Mouse (Mus musculus): ENCODE data around the gene Dad1. TPM values are rescaled to one million over a fixed set of nuclear protein-coding genes. Genes with fewer than 3 reads are reported as not detected.
"Not testable (repeated sequence)": the region's sequence is repeated elsewhere in the genome, so short reads cannot be mapped to it uniquely, and the experiment has no call there.

Dad1 gene
- polyA plus RNA-seq, 1 experiment from 2014 or later = 259 TPM

DNA sequence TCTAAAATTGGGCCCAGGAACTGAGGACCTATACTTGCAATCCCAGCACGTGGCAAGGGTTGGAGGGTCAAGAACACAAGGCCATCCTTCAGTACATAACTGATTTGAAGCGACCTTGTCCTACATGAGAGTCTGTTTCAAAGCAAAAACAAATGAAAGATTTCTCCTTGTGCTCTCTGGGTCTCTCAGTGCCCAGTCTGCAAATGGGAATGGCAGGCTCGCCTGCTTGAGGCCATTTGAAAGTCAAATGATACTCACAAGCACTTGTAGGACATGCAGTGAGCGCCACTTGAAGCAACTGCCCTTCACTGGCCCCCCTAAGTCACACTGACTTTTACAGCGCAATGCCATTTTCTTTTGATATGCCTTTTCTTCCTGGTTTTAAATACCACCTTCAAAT, 13.4 kb downstream of the Dad1 start:
- Histone ChIP-seq H3K9ac (no peak overlapping the region), H3K4me3 (no peak overlapping the region), H3K4me2 (replicated peaks) (no peak overlapping the region), H3K27ac (no peak overlapping the region), H3K27me3 (no peaks in the 10 kb centered on the region), H3K4me1 (peaks cover 7% of the 10 kb centered on the region; the same call in 1 of the 2 replicates), H3K9me3 (replicated peaks) (no peaks in the 10 kb centered on the region), H3K36me3 (peaks cover 23% of the 10 kb centered on the region)
- WGBS = 83% methylated on average over 5 of the region's 5 CpGs
- no peak for ATAC-seq (ENCODE audit: low FRiP score)

DNA sequence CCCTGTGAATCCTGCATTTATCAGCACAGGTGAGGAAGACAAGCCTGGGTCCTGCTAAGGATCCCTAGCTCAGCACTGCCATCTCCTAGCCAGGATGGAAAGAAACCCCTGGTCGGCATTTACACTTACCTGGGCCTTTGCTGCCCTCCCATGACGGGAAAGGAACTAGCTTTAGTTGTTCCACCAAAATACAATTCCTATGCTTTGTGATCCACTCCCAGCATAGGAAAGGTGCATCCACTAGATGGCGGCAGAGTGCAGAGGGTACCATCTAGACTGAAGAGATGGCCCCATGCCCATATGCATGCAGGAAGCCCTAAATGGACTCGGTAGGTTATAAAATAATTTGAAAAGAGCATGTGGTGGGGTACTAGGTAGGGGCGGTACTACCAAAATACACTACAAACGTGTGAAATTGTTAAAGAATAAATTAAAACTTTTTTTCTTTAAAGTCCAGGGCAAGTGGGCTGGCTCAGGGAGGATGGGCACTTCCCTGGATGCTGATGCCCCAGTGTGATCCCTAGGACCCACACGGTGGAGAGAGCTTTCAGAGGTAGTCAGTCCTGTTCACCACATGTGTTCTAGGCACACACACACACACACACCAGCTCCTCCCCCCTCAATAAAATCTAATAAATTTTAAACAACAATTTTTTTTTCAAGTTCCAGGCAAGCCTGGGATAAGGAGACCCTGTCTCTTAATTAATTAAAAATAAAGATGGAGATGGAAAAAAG, 14.7 kb downstream of the Dad1 start:
- peaks cover 15% of the 10 kb centered on the region for H3K4me1 ChIP-seq
- H3K4me2 ChIP-seq (replicated peaks) = no peak overlapping the region
- H3K27me3 ChIP-seq = no peaks in the 10 kb centered on the region
- no peak overlapping the region for H3K9ac ChIP-seq
- WGBS = 21% methylated on average over 7 of the region's 7 CpGs
- peaks cover 28% of the 10 kb centered on the region for H3K36me3 ChIP-seq
- H3K27ac ChIP-seq = no peak overlapping the region
- peak; percentile 74 for ATAC-seq (ENCODE audit: low FRiP score)
- no peak overlapping the region for H3K4me3 ChIP-seq
- H3K9me3 ChIP-seq (replicated peaks) = no peaks in the 10 kb centered on the region

DNA sequence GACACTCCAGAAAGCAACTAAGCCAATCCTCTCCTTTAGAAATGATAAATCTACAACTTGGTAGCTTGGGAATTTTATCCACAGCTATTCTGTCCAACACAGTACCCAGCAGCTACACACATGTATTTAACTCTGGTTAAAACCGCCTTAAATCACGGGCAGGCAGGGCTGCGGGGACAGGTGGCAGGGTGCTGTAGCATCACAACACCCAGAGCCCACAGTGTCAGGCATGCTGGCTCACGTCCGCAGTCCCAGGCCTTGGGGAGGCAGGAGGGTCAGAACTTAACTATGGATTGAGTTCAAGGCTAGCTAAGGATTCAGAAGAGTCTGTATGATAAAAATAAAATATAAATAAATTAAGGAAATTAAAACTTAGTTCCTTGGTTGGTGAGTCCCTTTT, 17.0 kb downstream of the Dad1 start:
- H3K9ac ChIP-seq = no peak overlapping the region
- H3K4me1 ChIP-seq = peaks cover 27% of the 10 kb centered on the region
- H3K27me3 ChIP-seq = no peaks in the 10 kb centered on the region
- no peak overlapping the region for H3K27ac ChIP-seq
- H3K36me3 ChIP-seq = peaks cover 20% of the 10 kb centered on the region
- no peaks in the 10 kb centered on the region for H3K9me3 ChIP-seq (replicated peaks)
- 87% methylated on average over 5 of the region's 5 CpGs for WGBS
- H3K4me2 ChIP-seq (replicated peaks) = no peak overlapping the region
- no peak overlapping the region for H3K4me3 ChIP-seq
- no peak for ATAC-seq (ENCODE audit: low FRiP score)

DNA sequence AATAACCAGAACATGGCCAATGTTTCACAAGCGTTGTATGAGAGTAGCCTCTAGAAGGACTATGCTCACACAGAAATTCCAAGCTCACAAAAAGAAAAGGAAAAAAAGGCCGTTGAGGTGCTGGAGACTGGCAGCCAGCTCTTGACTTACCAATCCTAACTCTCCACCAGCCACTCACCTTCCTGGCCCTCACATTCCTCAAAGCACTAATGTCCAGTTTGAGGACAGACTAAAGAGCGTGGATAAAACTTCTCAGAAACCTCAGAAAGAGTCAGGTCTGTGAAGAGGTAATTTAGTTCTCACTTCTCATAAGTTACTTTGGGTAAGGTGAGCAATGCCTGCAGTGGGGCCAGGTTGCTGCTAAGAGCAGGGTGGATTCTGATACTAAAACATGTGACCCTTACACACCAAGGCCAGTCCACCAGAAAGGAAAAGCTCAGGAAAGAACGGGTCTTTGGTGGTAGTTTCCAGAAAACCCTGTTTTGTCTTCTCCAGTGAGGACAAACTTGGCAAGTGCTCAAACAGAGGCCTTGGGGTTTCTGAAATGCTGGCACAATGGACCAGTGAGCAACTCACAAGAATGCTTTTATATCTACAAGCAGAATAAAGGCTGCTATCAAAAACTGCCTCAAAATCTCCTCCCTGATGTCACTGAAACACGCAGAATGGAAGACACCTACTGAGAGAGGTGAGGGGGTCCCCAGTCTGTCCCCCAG, 17.9 kb downstream of the Dad1 start:
- H3K4me3 ChIP-seq = no peak overlapping the region
- ATAC-seq (ENCODE audit: low FRiP score) = no peak
- H3K9ac ChIP-seq = no peak overlapping the region
- 88% methylated on average over 5 of the region's 5 CpGs for WGBS
- H3K4me1 ChIP-seq = peaks cover 31% of the 10 kb centered on the region
- peaks cover 11% of the 10 kb centered on the region for H3K36me3 ChIP-seq
- H3K4me2 ChIP-seq (replicated peaks) = no peak overlapping the region
- no peak overlapping the region for H3K27ac ChIP-seq
- H3K9me3 ChIP-seq (replicated peaks) = no peaks in the 10 kb centered on the region
- H3K27me3 ChIP-seq = no peaks in the 10 kb centered on the region

DNA sequence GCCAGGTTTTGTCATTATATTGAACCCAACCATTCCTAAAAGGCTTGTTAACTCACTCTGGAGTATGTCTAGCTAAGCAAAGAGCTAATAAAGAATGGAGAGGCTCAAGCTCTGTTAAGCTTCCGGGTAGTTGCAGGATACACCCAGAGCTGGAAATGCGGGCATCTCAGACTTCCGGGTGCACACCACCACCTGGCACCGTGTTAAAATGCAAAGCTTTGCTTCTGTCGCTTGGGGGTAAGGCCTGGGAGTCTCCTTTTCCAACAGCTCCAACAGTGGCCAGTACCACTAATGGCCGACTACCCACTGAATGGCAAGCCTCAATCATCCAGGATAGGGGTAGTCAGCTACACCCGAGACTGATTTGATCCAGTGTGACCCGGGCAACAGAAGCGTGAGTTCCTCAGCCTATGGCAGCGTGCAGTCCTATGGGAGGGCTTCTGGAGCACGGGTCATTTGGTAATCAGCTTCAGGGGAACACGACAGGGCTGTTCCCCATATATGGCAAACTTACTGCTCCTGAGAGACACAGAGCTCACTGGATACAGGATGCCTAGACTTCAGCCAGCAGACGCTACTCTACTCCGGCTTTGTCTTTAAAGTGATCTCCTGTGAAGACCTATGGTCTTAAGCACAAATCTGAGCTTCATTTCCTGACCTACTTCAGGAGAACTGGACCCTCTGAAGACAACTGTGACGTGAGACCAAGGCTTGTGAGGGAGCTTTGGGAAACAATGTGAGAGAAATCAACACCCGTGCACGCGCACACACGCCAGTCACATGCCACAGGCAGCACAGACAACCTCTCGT, 19.5 kb downstream of the Dad1 start:
- 78% methylated on average over 20 of the region's 20 CpGs for WGBS
- Histone ChIP-seq H3K9ac (no peak overlapping the region), H3K9me3 (replicated peaks) (no peaks in the 10 kb centered on the region), H3K27ac (peak overlapping the region; percentile 41; the same call in 1 of the 2 replicates), H3K4me3 (no peak overlapping the region), H3K4me1 (peaks cover 31% of the 10 kb centered on the region), H3K4me2 (replicated peaks) (no peak overlapping the region), H3K27me3 (no peaks in the 10 kb centered on the region), H3K36me3 (peaks cover 5% of the 10 kb centered on the region)
- ATAC-seq (ENCODE audit: low FRiP score) = no peak

DNA sequence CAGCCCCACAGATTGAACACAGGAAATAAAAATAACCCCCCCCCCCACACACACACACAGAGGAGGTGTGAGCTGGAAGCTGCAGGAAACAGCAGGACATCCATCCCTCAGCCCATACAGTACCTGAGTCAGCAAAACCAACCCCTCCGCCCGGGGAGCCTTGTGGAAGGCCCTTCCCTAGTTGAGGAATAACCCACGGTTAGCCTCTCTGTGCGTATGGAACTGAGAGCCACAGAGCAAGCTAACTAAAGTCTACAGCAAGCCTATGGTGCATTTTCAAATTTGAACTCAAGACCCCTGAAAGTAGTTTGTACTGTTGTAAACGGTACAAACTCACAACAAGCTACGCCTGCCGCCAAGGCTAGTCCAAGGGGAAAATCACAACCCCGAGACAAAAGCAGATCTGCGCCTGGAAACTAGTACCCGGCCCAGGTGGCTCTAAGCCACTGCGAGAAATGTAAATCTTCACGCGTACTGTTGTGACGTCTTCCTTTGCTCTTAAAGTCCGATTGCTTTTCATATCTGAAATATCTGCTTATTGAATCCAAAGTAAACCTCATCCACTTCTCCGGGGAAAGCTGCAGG, 20.3 kb downstream of the Dad1 start:
- ATAC-seq (ENCODE audit: low FRiP score) = no peak
- Histone ChIP-seq H3K4me2 (replicated peaks) (no peak overlapping the region), H3K27me3 (no peaks in the 10 kb centered on the region), H3K4me3 (no peak overlapping the region), H3K9ac (no peak overlapping the region), H3K9me3 (replicated peaks) (no peaks in the 10 kb centered on the region), H3K36me3 (peaks cover 5% of the 10 kb centered on the region), H3K27ac (peak overlapping the region; percentile 41; the same call in 1 of the 2 replicates), H3K4me1 (peaks cover 39% of the 10 kb centered on the region)
- 74% methylated on average over 16 of the region's 16 CpGs for WGBS

DNA sequence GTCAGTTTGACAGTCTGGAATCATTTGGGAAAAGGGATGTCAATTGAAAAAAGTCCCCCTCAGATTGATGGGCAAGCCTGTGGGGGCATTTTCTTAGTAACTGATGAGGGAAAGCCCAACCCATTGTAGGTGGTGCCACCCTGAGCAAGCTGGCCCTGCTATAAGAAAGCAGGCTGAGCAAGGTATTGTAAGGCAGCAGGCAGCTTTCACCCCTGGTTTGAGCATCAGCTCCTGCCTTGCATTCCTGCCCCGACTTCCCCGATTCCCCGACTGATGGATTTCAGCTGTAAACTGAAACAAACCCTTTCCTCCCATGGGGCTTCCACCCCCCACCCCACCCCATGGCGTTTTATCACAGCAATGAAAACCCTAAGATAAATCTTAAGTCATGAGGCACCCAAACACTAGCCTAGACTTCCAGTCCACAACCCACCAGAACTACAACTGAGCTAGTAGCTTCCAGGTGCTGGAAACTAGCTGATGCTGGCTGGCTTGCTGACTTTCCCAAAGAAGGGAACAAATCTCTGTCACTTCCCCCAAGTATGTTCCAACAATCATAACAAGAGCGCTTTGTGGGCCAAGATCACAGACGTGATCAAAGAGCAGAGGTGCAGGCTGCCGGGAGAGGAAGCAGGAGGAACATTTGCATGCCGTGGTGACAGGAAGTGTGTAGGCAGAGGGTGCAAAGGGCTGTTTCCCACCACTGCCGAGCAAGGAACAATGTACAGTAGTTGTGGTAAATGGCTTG, 20.9 kb downstream of the Dad1 start:
- H3K9me3 ChIP-seq (replicated peaks) = no peaks in the 10 kb centered on the region
- H3K4me1 ChIP-seq = peaks cover 46% of the 10 kb centered on the region
- H3K27me3 ChIP-seq = no peaks in the 10 kb centered on the region
- peaks cover 5% of the 10 kb centered on the region for H3K36me3 ChIP-seq
- H3K27ac ChIP-seq = peak overlapping the region; percentile 70
- no peak overlapping the region for H3K9ac ChIP-seq
- ATAC-seq (ENCODE audit: low FRiP score) = no peak
- WGBS = 38% methylated on average over 9 of the region's 9 CpGs
- H3K4me3 ChIP-seq = no peak overlapping the region
- H3K4me2 ChIP-seq (replicated peaks) = no peak overlapping the region

DNA sequence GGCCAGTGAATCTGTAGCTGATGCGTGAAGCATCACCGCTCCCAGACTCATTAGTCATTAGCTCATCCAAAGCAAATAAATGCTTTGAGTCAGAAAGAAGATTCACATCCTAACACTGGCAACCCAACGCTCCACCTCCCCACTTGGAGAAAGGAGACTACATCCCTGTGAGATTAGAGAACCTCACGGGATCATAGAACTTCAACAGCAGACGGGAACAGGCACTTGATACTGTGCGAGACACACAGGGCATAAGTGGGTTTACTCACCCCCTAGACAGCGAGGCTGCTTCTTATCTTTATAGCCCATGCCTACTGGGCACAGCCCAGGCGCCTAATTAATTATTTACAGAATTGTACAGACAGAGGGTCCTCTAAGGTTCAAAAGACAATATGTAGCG, 21.8 kb downstream of the Dad1 start:
- Histone ChIP-seq H3K9me3 (replicated peaks) (no peaks in the 10 kb centered on the region), H3K9ac (no peak overlapping the region), H3K4me2 (replicated peaks) (no peak overlapping the region), H3K27ac (peak overlapping the region; percentile 26; the same call in 1 of the 2 replicates), H3K27me3 (no peaks in the 10 kb centered on the region), H3K36me3 (peaks cover 5% of the 10 kb centered on the region), H3K4me3 (no peak overlapping the region), H3K4me1 (peaks cover 46% of the 10 kb centered on the region)
- ATAC-seq (ENCODE audit: low FRiP score) = no peak
- 60% methylated on average over 9 of the region's 9 CpGs for WGBS

DNA sequence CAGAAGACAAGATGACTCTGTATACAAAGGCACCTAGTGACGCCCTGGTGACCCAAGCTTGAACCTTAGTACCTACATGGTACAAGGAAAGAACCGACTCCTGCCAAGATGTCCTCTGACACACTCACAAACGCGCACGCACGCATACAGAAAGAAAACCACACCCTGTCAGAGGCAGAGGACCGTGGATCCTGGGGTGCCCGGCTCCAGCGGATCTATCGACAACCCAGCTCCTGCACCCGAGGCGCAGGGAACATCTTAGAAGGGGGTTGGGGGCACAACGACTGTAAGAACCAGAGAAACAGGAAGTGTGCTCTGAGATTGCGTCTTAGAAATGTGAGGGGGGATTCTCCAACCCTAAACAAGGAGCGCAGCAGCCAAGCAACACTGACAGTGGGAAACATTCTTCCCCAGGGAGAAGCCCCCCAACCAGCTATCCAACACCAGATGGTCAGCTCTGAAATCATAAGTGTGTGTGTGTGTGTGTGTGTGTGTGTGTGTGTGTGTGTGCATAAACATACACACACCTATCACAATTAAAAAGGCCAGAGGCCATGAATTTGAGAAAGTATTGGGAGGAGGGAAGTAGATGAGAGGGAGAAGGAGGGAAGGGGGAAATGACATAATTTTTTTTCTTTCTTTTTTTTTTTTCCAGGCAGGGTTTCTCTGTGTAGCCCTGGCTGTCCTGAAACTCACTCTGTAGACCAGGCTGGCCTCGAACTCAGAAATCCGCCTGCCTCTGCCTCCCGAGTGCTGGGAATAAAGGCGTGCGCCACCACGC, 22.5 kb downstream of the Dad1 start:
- WGBS = 86% methylated on average over 21 of the region's 21 CpGs
- no peak overlapping the region for H3K4me2 ChIP-seq (replicated peaks)
- H3K27me3 ChIP-seq = no peaks in the 10 kb centered on the region
- no peaks in the 10 kb centered on the region for H3K9me3 ChIP-seq (replicated peaks)
- peaks cover 46% of the 10 kb centered on the region for H3K4me1 ChIP-seq
- no peak overlapping the region; the same call in 1 of the 2 replicates for H3K27ac ChIP-seq
- ATAC-seq (ENCODE audit: low FRiP score) = no peak
- H3K36me3 ChIP-seq = peaks cover 5% of the 10 kb centered on the region
- H3K9ac ChIP-seq = no peak overlapping the region
- H3K4me3 ChIP-seq = no peak overlapping the region

DNA sequence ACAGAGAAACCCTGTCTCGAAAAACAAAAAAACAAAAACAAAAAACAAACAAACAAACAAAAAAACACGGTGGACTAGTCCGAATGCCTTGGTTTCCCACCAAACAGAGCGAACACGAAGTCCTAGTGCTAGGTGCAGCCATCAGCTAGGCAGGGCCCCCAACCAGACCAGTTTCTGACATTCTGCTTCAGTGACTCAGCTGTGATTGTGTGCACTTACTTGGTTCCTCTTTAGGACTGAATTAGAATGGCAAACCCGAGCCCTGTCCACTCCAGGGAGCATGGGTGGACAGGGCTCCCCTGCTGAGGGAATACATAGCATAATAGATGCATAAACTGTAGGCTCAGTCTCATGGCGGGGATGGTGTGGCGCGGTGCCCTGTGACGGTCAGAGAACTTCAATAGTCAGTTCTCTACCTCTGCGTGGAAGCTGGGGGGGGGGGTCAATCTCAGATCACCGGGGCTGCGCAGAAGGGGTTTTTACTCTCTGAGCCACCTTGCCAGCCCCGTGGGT, 23.2 kb downstream of the Dad1 start:
- H3K27me3 ChIP-seq = no peaks in the 10 kb centered on the region
- no peak overlapping the region for H3K9ac ChIP-seq
- no peak overlapping the region for H3K27ac ChIP-seq
- H3K4me2 ChIP-seq (replicated peaks) = no peak overlapping the region
- H3K4me1 ChIP-seq = peaks cover 46% of the 10 kb centered on the region
- H3K4me3 ChIP-seq = no peak overlapping the region
- WGBS = 84% methylated on average over 14 of the region's 14 CpGs
- peaks cover 5% of the 10 kb centered on the region for H3K36me3 ChIP-seq
- ATAC-seq (ENCODE audit: low FRiP score) = no peak
- no peaks in the 10 kb centered on the region for H3K9me3 ChIP-seq (replicated peaks)

DNA sequence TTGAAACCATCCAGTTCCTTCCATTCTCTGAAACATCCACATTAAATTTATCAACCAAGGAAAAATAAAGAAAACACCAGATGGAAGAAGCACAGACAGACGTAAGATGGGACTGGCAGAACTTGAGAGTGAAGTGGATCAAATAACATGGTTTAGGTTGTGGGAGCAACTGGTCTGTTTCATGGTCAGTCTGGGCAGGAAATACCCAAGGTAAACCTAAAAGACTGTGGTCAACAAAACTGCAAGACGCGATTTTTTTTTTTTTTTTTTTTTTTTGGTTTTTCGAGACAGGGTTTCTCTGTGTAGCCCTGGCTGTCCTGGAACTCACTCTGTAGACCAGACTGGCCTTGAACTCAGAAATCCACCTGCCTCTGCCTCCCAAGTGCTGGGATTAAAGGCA, 24.1 kb downstream of the Dad1 start:
- not testable (repeated sequence) for ATAC-seq (ENCODE audit: low FRiP score); H3K27ac ChIP-seq
- H3K4me1 ChIP-seq = peaks cover 43% of the 10 kb centered on the region

More for the DNA sequence above, 24.1 kb downstream of the Dad1 start:
- H3K4me3 ChIP-seq; H3K27me3 ChIP-seq; H3K9ac ChIP-seq; H3K9me3 ChIP-seq (replicated peaks); H3K36me3 ChIP-seq; H3K4me2 ChIP-seq (replicated peaks): not testable (repeated sequence)
- 84% methylated on average over 4 of the region's 4 CpGs for WGBS
